Mouse (Mus musculus) bone marrow, adult 2 months (tissue): ENCODE data around the gene Arf4.

Experiments used
- CTCF ChIP-seq: fragments of 200-500 bp; IDR thresholded peaks from 2 replicates; pipeline ENCODE4 v1.5.1; 2011; ENCODE audit warnings: low read length, control low read depth; ENCODE audit not compliant: control insufficient read depth, insufficient read depth
- POLR2A ChIP-seq: fragments of 200-500 bp; IDR thresholded peaks from 2 replicates; pipeline ENCODE4 v1.6.1; 2011; ENCODE audit warnings: low read depth, mild to moderate bottlenecking, control low read depth, low read length, borderline replicate concordance; ENCODE audit not compliant: control insufficient read depth

- TF ChIP-seq CTCF (peak; percentile 25; the same call in 1 of the 2 replicates), POLR2A (no peak)
Observed at GRCm38 (mm10) chr14:26591353-26591752, 46.5 kb upstream of the Arf4 start.
